Mouse (Mus musculus) spleen, embryonic (tissue): ENCODE results near the gene Ctsa.
"Not testable (repeated sequence)": the region's sequence is repeated elsewhere in the genome, so short reads cannot be mapped to it uniquely, and the experiment has no call there.

Experiments
- CTCF ChIA-PET: fragments of 350-600 bp; sonication (Branson Sonifier 250); formaldehyde crosslinking; loops from one replicate; lab custom pipeline; 2022; lab: Charles Lee

Ctsa gene

GRCm38 (mm10) chr2:164871602-164872303, 39.1 kb downstream of the Ctsa start:
- CTCF ChIA-PET: no interaction called here

GRCm38 (mm10) chr2:164873621-164874020, 40.9 kb downstream of the Ctsa start:
- CTCF ChIA-PET: interaction anchor here (0.6 kb wide), 1 partner anchor 135 kb away, joined by 14 read pairs; no protein-coding TSS in a partner anchor

GRCm38 (mm10) chr2:164874239-164874769, 41.6 kb downstream of the Ctsa start:
- CTCF ChIA-PET: no interaction called here

GRCm38 (mm10) chr2:164875648-164876047, 43.0 kb downstream of the Ctsa start:
- CTCF ChIA-PET: not testable (repeated sequence)

- CTCF ChIA-PET: interaction anchor here (0.6 to 1.5 kb wide), 8 partner anchors 11 to 611 kb away, joined by 3 to 8 read pairs (median 4); partner anchors contain the start of gene Slc12a5
These were observed 44.9 kb downstream of the Ctsa start for GRCm38 (mm10) chr2:164877376-164878215.

- CTCF ChIA-PET: interaction anchor here (0.6 to 1.3 kb wide), 4 partner anchors 11 to 918 kb away, joined by 3 to 6 read pairs (median 3); no protein-coding TSS in a partner anchor
These were observed 46.0 kb downstream of the Ctsa start for GRCm38 (mm10) chr2:164878509-164879227.

GRCm38 (mm10) chr2:164879228-164879567, 46.5 kb downstream of the Ctsa start, which contains the start of gene Pcif1:
Pcif1 (plus strand) TSS chr2:164879304.
- CTCF ChIA-PET: interaction anchor here (0.6 kb wide), 1 partner anchor 304 kb away, joined by 3 read pairs; no protein-coding TSS in a partner anchor

- CTCF ChIA-PET: interaction anchor here (0.6 kb wide), 1 partner anchor 476 kb away, joined by 8 read pairs; no protein-coding TSS in a partner anchor
These were observed 47.0 kb downstream of the Ctsa start for GRCm38 (mm10) chr2:164879568-164880277.

- CTCF ChIA-PET: interaction anchor here (0.7 to 0.9 kb wide), 2 partner anchors 24 to 48 kb away, joined by 4 to 9 read pairs; no protein-coding TSS in a partner anchor
These were observed 49.9 kb downstream of the Ctsa start for GRCm38 (mm10) chr2:164882619-164883018.

GRCm38 (mm10) chr2:164885788-164886187, 53.1 kb downstream of the Ctsa start:
- CTCF ChIA-PET: no interaction called here

GRCm38 (mm10) chr2:164886617-164887016, 53.9 kb downstream of the Ctsa start:
- CTCF ChIA-PET: interaction anchor here (0.6 kb wide), 1 partner anchor 18 kb away, joined by 17 read pairs; no protein-coding TSS in a partner anchor

- CTCF ChIA-PET: no interaction called here
These were observed 56.3 kb downstream of the Ctsa start for GRCm38 (mm10) chr2:164888996-164889395.

GRCm38 (mm10) chr2:164889960-164890359, 57.3 kb downstream of the Ctsa start:
- CTCF ChIA-PET: no interaction called here
